Mouse (Mus musculus): ENCODE results near the gene Utp14a. TPM values are rescaled to one million over a fixed set of nuclear protein-coding genes. Genes with fewer than 3 reads are reported as not detected.

Gene Utp14a
- polyA plus RNA-seq, 1 experiment from 2014 or later, result 18.7 TPM

DNA sequence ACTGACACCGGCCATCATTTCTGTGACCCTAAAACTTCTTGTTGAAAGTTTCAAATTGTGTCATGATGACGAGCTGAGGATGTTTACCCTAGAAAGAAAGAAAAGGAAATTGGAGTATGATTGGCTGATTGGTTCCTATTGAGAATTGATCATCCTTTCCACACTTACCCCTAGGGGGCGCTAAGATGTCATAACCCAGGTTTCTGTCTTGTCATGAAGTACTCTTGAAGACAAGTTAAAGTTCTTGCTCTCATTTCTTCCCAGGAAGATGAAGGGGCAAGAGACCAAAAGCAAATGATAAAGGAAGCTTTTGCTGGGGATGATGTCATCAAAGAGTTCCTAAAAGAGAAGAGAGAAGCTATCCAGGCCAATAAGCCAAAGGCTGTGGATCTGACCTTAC is 21.4 kb downstream of the Utp14a start:
- Histone ChIP-seq H3K9ac (replicated peaks) (no peak overlapping the region), H3K27ac (replicated peaks) (no peak overlapping the region), H3K36me3 (peaks cover 5% of the 10 kb centered on the region), H3K4me1 (no peaks in the 10 kb centered on the region), H3K27me3 (no peaks in the 10 kb centered on the region), H3K9me3 (no peaks in the 10 kb centered on the region), H3K4me2 (replicated peaks) (no peak overlapping the region), H3K4me3 (no peak overlapping the region)
- ATAC-seq (replicated peaks), result no peak
- WGBS, result 44% methylated on average over 3 of the region's 3 CpGs

DNA sequence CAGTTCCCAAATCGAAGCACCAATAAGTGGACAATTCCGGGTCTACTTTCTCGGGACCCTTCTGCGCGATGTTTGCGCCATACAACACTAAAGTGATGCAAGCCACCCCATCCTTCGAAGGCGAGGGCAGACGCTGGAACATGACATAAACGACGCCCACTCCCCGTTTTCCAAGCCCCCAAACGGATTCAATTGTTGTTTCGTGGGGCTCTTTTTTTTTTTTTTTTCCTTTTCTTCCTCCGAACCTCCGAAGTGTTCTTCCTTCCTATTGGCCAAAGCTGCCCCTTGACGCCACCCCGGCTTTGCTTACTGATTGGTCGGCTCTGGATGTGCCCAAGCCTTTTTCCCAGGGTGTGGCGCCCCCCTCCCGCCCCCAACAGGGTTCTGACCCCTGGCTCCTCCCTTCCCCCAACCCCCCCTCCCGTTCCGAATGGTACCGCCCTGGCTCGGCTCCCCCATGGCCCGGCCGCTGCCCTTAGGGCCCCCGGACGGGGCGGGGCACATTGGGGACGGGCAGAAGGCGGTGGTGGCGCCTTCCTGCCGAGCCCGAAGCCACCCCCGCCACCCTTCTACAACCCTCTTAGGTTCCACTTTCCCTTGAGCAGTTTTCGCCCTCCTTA is 27.8 kb downstream of the Utp14a start:
- Histone ChIP-seq H3K9ac (replicated peaks) (peak overlapping the region; percentile 69), H3K27ac (replicated peaks) (peak overlapping the region; percentile 89), H3K4me3 (peak overlapping the region; percentile 49), H3K4me1 (no peaks in the 10 kb centered on the region), H3K4me2 (replicated peaks) (peak overlapping the region; percentile 48), H3K27me3 (no peaks in the 10 kb centered on the region), H3K9me3 (no peaks in the 10 kb centered on the region), H3K36me3 (no peaks in the 10 kb centered on the region; the same call in 1 of the 2 replicates)
- peak; percentile 91 for ATAC-seq (replicated peaks)
- 22% methylated on average over 36 of the region's 37 CpGs for WGBS

DNA sequence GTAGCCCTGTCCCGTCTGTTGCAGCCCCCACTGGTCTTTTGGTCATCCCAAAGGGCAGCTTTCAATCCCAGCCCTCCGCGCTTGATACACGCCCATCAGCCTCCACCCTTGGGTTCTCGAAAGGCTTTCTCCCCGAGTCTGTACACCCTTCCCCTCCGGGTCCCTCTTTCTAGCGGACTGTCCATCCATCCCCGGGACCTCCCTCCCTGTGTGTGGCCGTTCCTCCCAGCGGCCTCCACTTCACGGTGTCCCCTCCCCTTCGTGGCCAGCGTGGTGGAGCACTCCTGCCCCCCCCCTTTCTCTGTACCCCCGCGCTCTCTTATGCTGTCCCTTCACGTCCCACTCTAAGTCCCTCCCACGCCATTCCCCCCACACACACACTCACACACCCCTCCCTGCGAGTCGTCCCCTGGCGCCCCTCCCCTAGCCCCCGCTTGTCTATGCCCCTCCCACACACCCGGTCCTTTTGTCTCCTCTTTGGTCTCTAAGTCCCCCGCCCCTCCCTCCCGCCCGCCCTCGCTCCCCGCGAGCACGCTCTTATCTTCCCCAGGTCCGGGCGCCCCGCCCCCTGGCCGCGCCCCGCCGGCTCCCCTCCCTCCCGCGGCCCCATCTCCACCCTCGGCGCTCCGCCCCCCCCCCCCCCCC is 28.5 kb downstream of the Utp14a start:
- WGBS, result 22% methylated on average over 32 of the region's 42 CpGs
- peak overlapping the region; percentile 89 for H3K27ac ChIP-seq (replicated peaks)
- H3K4me3 ChIP-seq, result peak overlapping the region; percentile 49
- H3K9me3 ChIP-seq, result no peaks in the 10 kb centered on the region
- no peaks in the 10 kb centered on the region for H3K27me3 ChIP-seq
- peak; percentile 88 for ATAC-seq (replicated peaks)
- H3K4me2 ChIP-seq (replicated peaks), result peak overlapping the region; percentile 48
- no peaks in the 10 kb centered on the region for H3K4me1 ChIP-seq
- H3K36me3 ChIP-seq, result no peaks in the 10 kb centered on the region; the same call in 1 of the 2 replicates
- peak overlapping the region; percentile 69 for H3K9ac ChIP-seq (replicated peaks)

DNA sequence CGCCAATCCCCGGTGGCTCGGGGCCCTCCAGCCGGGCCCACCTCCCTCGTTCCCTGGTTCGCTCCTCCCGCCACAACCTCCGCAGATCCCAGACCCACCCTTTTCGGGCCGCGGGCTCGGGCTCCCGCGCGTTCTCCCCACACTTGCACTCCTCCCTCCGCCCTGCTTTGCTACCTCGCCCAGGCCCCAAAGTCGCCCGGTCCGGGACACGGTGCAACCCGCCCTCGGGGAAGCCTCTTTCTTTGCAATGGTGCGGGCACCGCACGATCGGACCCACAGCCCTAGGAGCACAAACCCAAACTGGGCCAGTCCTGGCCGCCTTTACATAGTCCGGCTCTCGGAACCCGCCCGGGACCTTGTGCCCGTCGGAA is 29.0 kb downstream of the Utp14a start:
- 21% methylated on average over 28 of the region's 34 CpGs for WGBS
- peak overlapping the region; percentile 49 for H3K4me3 ChIP-seq
- no peaks in the 10 kb centered on the region for H3K9me3 ChIP-seq
- H3K4me1 ChIP-seq, result no peaks in the 10 kb centered on the region
- peak overlapping the region; percentile 73 for H3K27ac ChIP-seq (replicated peaks)
- H3K9ac ChIP-seq (replicated peaks), result peak overlapping the region; percentile 69
- no peaks in the 10 kb centered on the region; the same call in 1 of the 2 replicates for H3K36me3 ChIP-seq
- no peaks in the 10 kb centered on the region for H3K27me3 ChIP-seq
- H3K4me2 ChIP-seq (replicated peaks), result peak overlapping the region; percentile 48
- ATAC-seq (replicated peaks), result peak; percentile 59

DNA sequence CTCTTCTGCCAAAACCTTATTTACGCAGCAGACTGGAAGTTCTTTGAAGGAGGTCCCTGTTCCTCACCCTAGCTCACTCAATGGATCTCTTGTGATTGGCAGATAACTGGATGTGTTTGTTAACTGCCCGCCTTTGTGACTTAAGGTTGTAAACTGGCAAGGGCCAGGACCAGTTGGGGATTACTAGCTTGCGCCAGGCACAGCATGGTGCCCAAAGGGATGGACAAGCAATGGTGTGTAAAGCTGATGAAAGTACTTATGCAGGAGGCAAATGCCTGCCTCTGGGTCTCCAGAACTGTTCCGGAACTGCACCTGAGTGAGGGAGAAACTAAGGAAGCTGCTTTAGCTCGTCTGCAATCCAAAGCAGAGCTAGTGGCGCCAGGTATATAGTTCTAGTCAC is 29.8 kb downstream of the Utp14a start:
- no peaks in the 10 kb centered on the region for H3K4me1 ChIP-seq
- no peak overlapping the region for H3K4me2 ChIP-seq (replicated peaks)
- no peak for ATAC-seq (replicated peaks)
- 33% methylated on average over 6 of the region's 6 CpGs for WGBS
- no peak overlapping the region for H3K4me3 ChIP-seq
- no peaks in the 10 kb centered on the region for H3K27me3 ChIP-seq
- H3K36me3 ChIP-seq, result no peaks in the 10 kb centered on the region; the same call in 1 of the 2 replicates
- no peak overlapping the region for H3K9ac ChIP-seq (replicated peaks)
- H3K9me3 ChIP-seq, result no peaks in the 10 kb centered on the region
- no peak overlapping the region for H3K27ac ChIP-seq (replicated peaks)

GRCm38 (mm10) chrX:48288008-48288407 is 31.3 kb downstream of the Utp14a start:
- 77% methylated on average over 4 of the region's 4 CpGs for WGBS
- no peak for ATAC-seq (replicated peaks)

GRCm38 (mm10) chrX:48291413-48291812 is 34.8 kb downstream of the Utp14a start:
- no peak for ATAC-seq (replicated peaks)
- H3K9me3 ChIP-seq, result no peaks in the 10 kb centered on the region
- H3K4me2 ChIP-seq (replicated peaks), result no peak overlapping the region
- H3K36me3 ChIP-seq, result no peaks in the 10 kb centered on the region
- H3K27ac ChIP-seq (replicated peaks), result no peak overlapping the region
- H3K9ac ChIP-seq (replicated peaks), result no peak overlapping the region
- no peaks in the 10 kb centered on the region for H3K4me1 ChIP-seq
- H3K4me3 ChIP-seq, result no peak overlapping the region
- 33% methylated on average over 3 of the region's 3 CpGs for whole genome bisulfite sequencing
- no peaks in the 10 kb centered on the region for H3K27me3 ChIP-seq

More at GRCm38 (mm10) chrX:48288008-48288407, 31.3 kb downstream of the Utp14a start:
- no peak overlapping the region for H3K9ac ChIP-seq (replicated peaks)
- no peaks in the 10 kb centered on the region for H3K4me1 ChIP-seq
- no peak overlapping the region for H3K4me3 ChIP-seq
- H3K36me3 ChIP-seq, result no peaks in the 10 kb centered on the region
- no peak overlapping the region for H3K4me2 ChIP-seq (replicated peaks)
- no peaks in the 10 kb centered on the region for H3K27me3 ChIP-seq
- no peaks in the 10 kb centered on the region for H3K9me3 ChIP-seq
- no peak overlapping the region for H3K27ac ChIP-seq (replicated peaks)

DNA sequence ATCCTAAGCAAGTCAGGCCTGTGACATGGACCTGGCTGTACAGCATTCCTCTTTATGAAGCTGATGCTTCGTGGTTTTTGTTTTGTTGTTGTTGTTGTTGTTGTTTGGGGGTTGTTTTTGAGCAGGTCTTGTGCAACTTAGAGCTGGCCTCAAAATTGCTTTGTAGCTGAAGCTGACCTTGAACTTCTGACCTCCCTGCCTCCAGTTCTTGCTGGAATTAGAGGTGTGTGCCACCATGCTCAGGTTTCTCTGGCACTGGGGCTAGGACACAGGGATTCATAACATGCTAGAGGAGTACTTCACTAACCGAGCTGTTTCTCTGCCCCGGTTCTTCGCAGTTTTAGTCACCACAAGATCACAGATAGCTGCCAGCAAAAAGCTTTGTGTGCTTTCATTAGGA is 48.7 kb downstream of the Utp14a start:
- no peak for ATAC-seq (replicated peaks)
- Histone ChIP-seq H3K36me3 (no peaks in the 10 kb centered on the region), H3K27ac (replicated peaks) (no peak overlapping the region), H3K4me2 (replicated peaks) (no peak overlapping the region), H3K4me3 (no peak overlapping the region), H3K9ac (replicated peaks) (no peak overlapping the region), H3K4me1 (no peaks in the 10 kb centered on the region), H3K9me3 (no peaks in the 10 kb centered on the region), H3K27me3 (no peaks in the 10 kb centered on the region)
- 88% methylated on average over 4 of the region's 4 CpGs for WGBS

GRCm38 (mm10) chrX:48310706-48311517 is 54.2 kb downstream of the Utp14a start:
- Histone ChIP-seq H3K9me3 (no peaks in the 10 kb centered on the region), H3K4me1 (peaks cover 8% of the 10 kb centered on the region; the same call in 1 of the 2 replicates), H3K9ac (replicated peaks) (no peak overlapping the region), H3K4me3 (peak overlapping the region; percentile 24), H3K36me3 (no peaks in the 10 kb centered on the region), H3K27me3 (no peaks in the 10 kb centered on the region), H3K27ac (replicated peaks) (no peak overlapping the region), H3K4me2 (replicated peaks) (peak overlapping the region; percentile 39)
- no peak for ATAC-seq (replicated peaks)
- 22% methylated on average over 26 of the region's 26 CpGs for WGBS

- H3K27ac ChIP-seq (replicated peaks), result no peak overlapping the region
- no peaks in the 10 kb centered on the region for H3K9me3 ChIP-seq
- ATAC-seq (replicated peaks), result no peak
- peaks cover 8% of the 10 kb centered on the region; the same call in 1 of the 2 replicates for H3K4me1 ChIP-seq
- no peaks in the 10 kb centered on the region for H3K27me3 ChIP-seq
- H3K4me3 ChIP-seq, result no peak overlapping the region
- H3K36me3 ChIP-seq, result no peaks in the 10 kb centered on the region
- H3K4me2 ChIP-seq (replicated peaks), result no peak overlapping the region
- 84% methylated on average over 5 of the region's 5 CpGs for WGBS
- no peak overlapping the region for H3K9ac ChIP-seq (replicated peaks)
Measured at GRCm38 (mm10) chrX:48311727-48312126, 55.1 kb downstream of the Utp14a start.

GRCm38 (mm10) chrX:48314530-48315079 is 57.9 kb downstream of the Utp14a start:
- WGBS, result 15% methylated on average over 33 of the region's 33 CpGs
- ATAC-seq (replicated peaks), result peak; percentile 78
- H3K4me1 ChIP-seq, result peaks cover 8% of the 10 kb centered on the region; the same call in 1 of the 2 replicates
- H3K27me3 ChIP-seq, result no peaks in the 10 kb centered on the region
- peak overlapping the region; percentile 47 for H3K4me3 ChIP-seq
- peak overlapping the region; percentile 57 for H3K4me2 ChIP-seq (replicated peaks)
- H3K9me3 ChIP-seq, result no peaks in the 10 kb centered on the region
- H3K27ac ChIP-seq (replicated peaks), result no peak overlapping the region
- no peaks in the 10 kb centered on the region for H3K36me3 ChIP-seq
- peak overlapping the region; percentile 41 for H3K9ac ChIP-seq (replicated peaks)

- H3K27ac ChIP-seq (replicated peaks), result no peak overlapping the region
- no peak for ATAC-seq (replicated peaks)
- no peak overlapping the region for H3K4me3 ChIP-seq
- no peak overlapping the region for H3K9ac ChIP-seq (replicated peaks)
- WGBS, result 65% methylated on average over 3 of the region's 3 CpGs
- no peaks in the 10 kb centered on the region for H3K27me3 ChIP-seq
- no peaks in the 10 kb centered on the region for H3K9me3 ChIP-seq
- no peaks in the 10 kb centered on the region for H3K36me3 ChIP-seq
- H3K4me1 ChIP-seq, result peaks cover 6% of the 10 kb centered on the region; the same call in 1 of the 2 replicates
- no peak overlapping the region for H3K4me2 ChIP-seq (replicated peaks)
Measured at GRCm38 (mm10) chrX:48317444-48317843, 60.8 kb downstream of the Utp14a start.
